Mouse (Mus musculus): ENCODE data around the gene Sdr39u1.

DNA sequence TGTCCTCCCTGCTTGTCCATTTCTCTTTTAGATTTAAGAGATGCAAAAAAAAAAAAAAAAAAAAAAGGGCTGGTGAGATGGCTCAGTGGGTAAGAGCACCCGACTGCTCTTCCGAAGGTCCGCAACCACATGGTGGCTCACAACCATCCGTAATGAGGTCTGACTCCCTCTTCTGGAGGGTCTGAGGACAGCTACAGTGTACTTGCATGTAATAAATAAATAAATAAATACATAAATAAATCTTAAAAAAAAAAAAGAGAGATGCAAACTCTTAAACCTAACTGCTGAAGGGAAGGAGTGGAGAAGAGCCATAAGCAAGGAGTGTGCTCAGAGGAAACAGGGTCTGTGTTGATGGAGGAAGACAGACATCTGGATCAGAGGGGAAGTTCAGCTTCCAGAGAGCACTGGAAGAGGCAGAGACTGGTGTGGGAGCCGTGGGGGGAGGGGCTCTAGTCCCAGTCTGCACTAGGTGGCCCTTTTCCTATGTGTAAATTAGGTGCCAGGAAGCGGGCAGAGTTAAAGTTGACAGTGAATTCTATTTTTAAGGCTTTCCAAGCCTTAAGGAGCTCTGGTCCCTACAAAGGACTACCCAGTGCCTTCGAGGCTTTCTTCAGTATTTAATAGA, 21.7 kb downstream of the Sdr39u1 start:
- TF ChIP-seq CTCF (IDR thresholded peaks at IDR 0.05; ENCODE audit: extremely low read depth, insufficient read depth, low read length) (no peak), POLR2A (IDR thresholded peaks at IDR 0.05; ENCODE audit: extremely low read depth, insufficient read depth, low read length) (no peak)
